Mouse (Mus musculus): ENCODE results near the gene Gja10. TPM values are rescaled to one million over a fixed set of nuclear protein-coding genes. Genes with fewer than 3 reads are reported as not detected.

Gja10 gene
- total and polyA plus RNA-seq, 3 experiments: 0.13 TPM; not detected in 2

- H3K9ac ChIP-seq (ENCODE audit: insufficient read depth, low read depth): no peak overlapping the region
- no peak overlapping the region for H3K4me2 ChIP-seq (ENCODE audit: insufficient read depth, low read depth, poor library complexity, severe bottlenecking)
- TF ChIP-seq MAX (IDR thresholded peaks at IDR 0.05; ENCODE audit: low read length) (no peak), SMC3 (IDR thresholded peaks at IDR 0.05; ENCODE audit: low read depth, low read length) (no peak), POLR2A (IDR thresholded peaks at IDR 0.05; ENCODE audit: low read depth, low read length) (no peak), NELFE (IDR thresholded peaks at IDR 0.05; ENCODE audit: low read depth, low read length) (no peak), ZKSCAN1 (IDR thresholded peaks at IDR 0.05; ENCODE audit: borderline replicate concordance, low read depth, low read length) (no peak), USF1 (IDR thresholded peaks at IDR 0.05; ENCODE audit: low read depth, low read length) (no peak), TBP (conservative IDR thresholded peaks at IDR 0.05; ENCODE audit: low read depth, low read length) (no peak), ZC3H11A (IDR thresholded peaks at IDR 0.05; ENCODE audit: low read depth, low read length) (no peak), E2F4 (IDR thresholded peaks at IDR 0.05; ENCODE audit: insufficient replicate concordance, low read depth, low read length) (no peak), RAD21 (IDR thresholded peaks at IDR 0.05; ENCODE audit: low read depth, low read length) (no peak), JUN (IDR thresholded peaks at IDR 0.05; ENCODE audit: insufficient read depth, low read depth, low read length) (no peak), CTCF (conservative IDR thresholded peaks at IDR 0.05 in 1 of 2, IDR thresholded peaks at IDR 0.05 in 1 of 2; ENCODE audit: low read depth in 2 of 2, low read length in 2 of 2) (no peak), ETS1 (conservative IDR thresholded peaks at IDR 0.05; ENCODE audit: low read depth, low read length) (no peak), JUND (conservative IDR thresholded peaks at IDR 0.05; ENCODE audit: low read depth, low read length) (no peak), PAX5 (IDR thresholded peaks at IDR 0.05; ENCODE audit: low read length) (no peak)
- H3K36me3 ChIP-seq (replicated peaks in 1 of 2; ENCODE audit: control insufficient read depth in 1 of 2, insufficient read depth in 1 of 2, low read length in 1 of 2): no peaks in the 10 kb centered on the region
- no peak overlapping the region for H3K4me3 ChIP-seq (replicated peaks in 1 of 3; ENCODE audit: low read depth in 2 of 3, low read length in 2 of 3, poor library complexity in 1 of 3)
- dilution Hi-C loops (cut with MboI; ENCODE audit: extremely low pct_ligation_motif_present, extremely low pct_unique_long_range_greater_than_20kb, low sequenced_read_pairs): no loop called here
- H3K27ac ChIP-seq (ENCODE audit: insufficient read depth, low read depth): no peak overlapping the region
- no peaks in the 10 kb centered on the region for H3K9me3 ChIP-seq (replicated peaks; ENCODE audit: low read length)
- no peaks in the 10 kb centered on the region for H3K27me3 ChIP-seq (replicated peaks)
- peaks cover 7 to 20% of the 10 kb centered on the region in 2 experiments for H3K4me1 ChIP-seq (ENCODE audit: control insufficient read depth in 1 of 2, insufficient read depth in 2 of 2)
- in situ Hi-C loops (cut with MboI; ENCODE audit: low pct_ligation_motif_present, low pct_unique_long_range_greater_than_20kb, low sequenced_read_pairs): loop anchor here (10.0 kb wide), 1 partner anchor 505 kb away; no protein-coding TSS in a partner anchor
- H3K79me2 ChIP-seq (replicated peaks; ENCODE audit: control insufficient read depth, extremely low read depth, insufficient read depth, poor library complexity, severe bottlenecking): no peaks in the 10 kb centered on the region
- DNase-seq (ENCODE audit: extremely low read depth): no peak
Measured at GRCm38 (mm10) chr4:32560246-32560645, 42.3 kb downstream of the Gja10 start.

- peaks cover 0 to 4% of the 10 kb centered on the region in 2 experiments; a peak in 1 of 4 replicates for H3K4me1 ChIP-seq (ENCODE audit: control insufficient read depth in 1 of 2, insufficient read depth in 2 of 2)
- H3K9me3 ChIP-seq (replicated peaks; ENCODE audit: low read length): no peaks in the 10 kb centered on the region
- in situ Hi-C loops (cut with MboI; ENCODE audit: low pct_ligation_motif_present, low pct_unique_long_range_greater_than_20kb, low sequenced_read_pairs) (no loop called here), dilution Hi-C loops (cut with MboI; ENCODE audit: extremely low pct_ligation_motif_present, extremely low pct_unique_long_range_greater_than_20kb, low sequenced_read_pairs) (no loop called here)
- no peak overlapping the region for H3K27ac ChIP-seq (ENCODE audit: insufficient read depth, low read depth)
- no peak for TF ChIP-seq MAZ (IDR thresholded peaks at IDR 0.05; ENCODE audit: low read depth, low read length)
- no peak for TF ChIP-seq JUND (conservative IDR thresholded peaks at IDR 0.05; ENCODE audit: low read depth, low read length)
- no peak for TF ChIP-seq PAX5 (IDR thresholded peaks at IDR 0.05; ENCODE audit: low read length)
- TF ChIP-seq SMC3 (IDR thresholded peaks at IDR 0.05; ENCODE audit: low read depth, low read length): no peak
- TF ChIP-seq KAT2A (IDR thresholded peaks at IDR 0.05; ENCODE audit: insufficient replicate concordance, low read length): no peak
- no peak for TF ChIP-seq MYC (IDR thresholded peaks at IDR 0.05; ENCODE audit: low read depth, low read length)
- no peak for TF ChIP-seq MEF2A (IDR thresholded peaks at IDR 0.05; ENCODE audit: borderline replicate concordance, low read depth, low read length)
- TF ChIP-seq IRF4 (IDR thresholded peaks at IDR 0.05; ENCODE audit: low read depth, low read length): no peak
- no peak for TF ChIP-seq ZMIZ1 (IDR thresholded peaks at IDR 0.05; ENCODE audit: low read depth, low read length)
- TF ChIP-seq CHD1 (IDR thresholded peaks at IDR 0.05; ENCODE audit: low read depth, low read length): no peak
- no peak for TF ChIP-seq MAX (IDR thresholded peaks at IDR 0.05; ENCODE audit: low read length)
- no peak for TF ChIP-seq MAFK (IDR thresholded peaks at IDR 0.05; ENCODE audit: insufficient replicate concordance, low read length)
- TF ChIP-seq TBP (conservative IDR thresholded peaks at IDR 0.05; ENCODE audit: low read depth, low read length): no peak
- TF ChIP-seq POLR2AphosphoS2 (IDR thresholded peaks at IDR 0.05; ENCODE audit: low read depth, low read length): no peak
- no peak for TF ChIP-seq ZC3H11A (IDR thresholded peaks at IDR 0.05; ENCODE audit: low read depth, low read length)
- TF ChIP-seq POLR2A (IDR thresholded peaks at IDR 0.05; ENCODE audit: low read depth, low read length): no peak
- TF ChIP-seq E2F4 (IDR thresholded peaks at IDR 0.05; ENCODE audit: insufficient replicate concordance, low read depth, low read length): no peak
- no peak for TF ChIP-seq ZNF384 (IDR thresholded peaks at IDR 0.05; ENCODE audit: low read depth, low read length)
- DNase-seq (ENCODE audit: extremely low read depth): no peak
- no peak overlapping the region for H3K4me2 ChIP-seq (ENCODE audit: insufficient read depth, low read depth, poor library complexity, severe bottlenecking)
- H3K79me2 ChIP-seq (replicated peaks; ENCODE audit: control insufficient read depth, extremely low read depth, insufficient read depth, poor library complexity, severe bottlenecking): no peaks in the 10 kb centered on the region
- H3K9ac ChIP-seq (ENCODE audit: insufficient read depth, low read depth): no peak overlapping the region
- H3K36me3 ChIP-seq (replicated peaks in 1 of 2; ENCODE audit: control insufficient read depth in 1 of 2, insufficient read depth in 1 of 2, low read length in 1 of 2): no peaks in the 10 kb centered on the region
- H3K27me3 ChIP-seq (replicated peaks): no peaks in the 10 kb centered on the region
- no peak overlapping the region for H3K4me3 ChIP-seq (replicated peaks in 1 of 3; ENCODE audit: low read depth in 2 of 3, low read length in 2 of 3, poor library complexity in 1 of 3)
Measured at GRCm38 (mm10) chr4:32555506-32555905, 47.1 kb downstream of the Gja10 start.
